Mouse (Mus musculus) bone marrow macrophage, adult 2 months (primary cell): Measurements from ENCODE around the gene Mmadhc.

Experiments
- CTCF ChIP-seq: IDR thresholded peaks from 2 replicates; pipeline ENCODE4 v1.5.1; 2012; ENCODE audit warnings: low read depth, mild to moderate bottlenecking, low read length, moderate library complexity
- POLR2A ChIP-seq: IDR thresholded peaks from 2 replicates; pipeline ENCODE4 v1.6.1; 2012; ENCODE audit warnings: mild to moderate bottlenecking, low read depth, low read length, borderline replicate concordance

DNA sequence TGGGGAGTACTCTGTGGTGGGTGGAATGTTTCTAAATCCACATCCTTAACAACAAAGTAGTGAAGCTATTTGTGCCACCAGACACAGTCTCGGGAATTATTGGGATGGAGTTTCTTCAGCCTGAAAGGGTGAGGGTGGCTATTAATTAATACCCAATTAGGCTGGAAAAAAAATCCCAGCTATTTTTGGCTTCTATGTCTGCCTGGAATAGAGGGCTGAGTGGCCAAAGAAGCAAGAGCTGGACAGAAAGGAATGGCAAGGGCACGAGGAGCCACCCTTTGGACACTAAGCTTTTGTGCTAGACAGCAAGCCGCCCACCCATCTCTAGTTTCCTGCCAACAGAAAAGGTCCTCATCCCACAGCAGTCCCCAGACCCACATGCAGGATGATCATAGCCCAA is 48.0 kb downstream of the Mmadhc start:
- TF ChIP-seq POLR2A, result no peak
- no peak for TF ChIP-seq CTCF
